In the genomic region with DNA sequence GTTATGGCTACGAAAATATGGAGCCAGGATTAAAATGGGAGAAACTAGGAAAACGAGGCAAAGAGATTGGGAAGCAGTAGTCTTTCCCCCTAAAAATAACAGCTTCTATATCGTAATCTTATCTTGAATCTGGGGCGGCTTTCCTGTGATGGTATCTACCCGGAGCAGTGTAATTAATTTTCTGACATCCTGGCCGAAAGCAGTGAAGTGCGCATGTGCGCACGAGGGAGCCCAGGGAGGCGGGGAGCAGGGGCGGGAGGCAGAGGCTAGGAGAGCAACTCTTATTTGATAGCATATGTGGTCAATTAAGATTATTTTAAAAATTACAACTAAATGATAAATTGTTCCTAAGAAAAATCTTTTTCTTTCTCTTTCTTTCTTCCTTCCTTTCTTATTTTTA, we compare ENCODE assay signal across 7 mouse cellular contexts.
DNase-seq lines count a peak whose midpoint lies in the region.

No protein-coding gene starts in this region.

- peak; percentile 55 to 60 for DNase-seq in left cerebral cortex, adult 18-20 months (ENCODE audit: low spot score in 2 of 2)
- no peak for DNase-seq in left cerebral cortex, adult 11 months (ENCODE audit: low spot score)
- peak; percentile 71 for DNase-seq in cerebellum, adult 9-10 months
- peak; percentile 59 for DNase-seq in forelimb bud, embryonic 11.5 days (ENCODE audit: low read depth, low spot score)
- DNase-seq in left cerebral cortex, postnatal 25 days (ENCODE audit: low spot score in 2 of 2) = peak; percentile 45 to 75
- DNase-seq in right cerebral cortex, postnatal 10 days (ENCODE audit: low spot score in 2 of 2) = peak; percentile 66 to 67
- no peak for DNase-seq in spleen, adult 18-20 months

- intact Hi-C loops in left cerebral cortex, postnatal 25 days (cut with DNase I) = loop anchor here (5.0 kb wide), 1 partner anchor 69 kb away; no protein-coding TSS in a partner anchor

Comparison
In these comparisons a context has a peak if more than half of its experiments do, and no peak if none do; other contexts are left out.
1. DNase-seq: peak in left cerebral cortex, adult 18-20 months (2 of 2), cerebellum, adult 9-10 months (single experiment), forelimb bud, embryonic 11.5 days (single experiment), left cerebral cortex, postnatal 25 days (2 of 2) and right cerebral cortex, postnatal 10 days (2 of 2); none in left cerebral cortex, adult 11 months (single experiment) and spleen, adult 18-20 months (0 of 2).